Mouse (Mus musculus) heart, adult 8-10 months (tissue): Measurements from ENCODE around the gene Rasef. TPM values are rescaled to one million over a fixed set of nuclear protein-coding genes. Genes with fewer than 3 reads are reported as not detected.

Experiments
- total RNA-seq, 4 experiments: library from RNA; stranded (reverse); gene quantifications; 2 replicates each; pipeline ENCODE4 v1.2.4; 2022

The Rasef gene
- total RNA-seq, 4 experiments from 2014 or later: 0.69 to 1.1 (median 0.76) TPM

Other genes with a start within 250 kb of the Rasef start
- not detected for gene Gm11238, start 183.1 kb downstream of the Rasef start, total RNA-seq
- gene Gm11237, start 168.0 kb downstream of the Rasef start, total RNA-seq: not detected
- not detected for gene Gm11236, start 152.9 kb downstream of the Rasef start, total RNA-seq
- gene Gm11239, start 122.6 kb downstream of the Rasef start, total RNA-seq: not detected
- not detected for gene Gm428, start 107.5 kb downstream of the Rasef start, total RNA-seq
- gene Gm11758, start 85.3 kb upstream of the Rasef start, total RNA-seq: not detected
- gene Gm11757, start 100.1 kb upstream of the Rasef start, total RNA-seq: not detected
- gene Gm13871, start 115.0 kb upstream of the Rasef start, total RNA-seq: not detected
- gene Gm11756, start 129.8 kb upstream of the Rasef start, total RNA-seq: 1 to 10 TPM; 6.0 to 9.2 (median 7.9) TPM
- gene 2310002L09Rik, start 159.9 kb upstream of the Rasef start, total RNA-seq: 10 to 100 TPM; 57.6 to 79.9 (median 70.9) TPM
- under 1 TPM in 3 of 4 experiments, not detected in 1; 0.06 to 0.16 (median 0.13) TPM for gene Frmd3, start 222.4 kb upstream of the Rasef start, total RNA-seq